Mouse (Mus musculus) liver, adult 2 months (tissue): ENCODE results near the gene Myo1h.

Source experiments
- CTCF ChIP-seq: fragments of 200-500 bp; IDR thresholded peaks from 2 replicates; pipeline ENCODE4 v1.5.1; 2011; ENCODE audit warnings: low read depth, low read length, control low read depth
- POLR2A ChIP-seq: fragments of 200-500 bp; IDR thresholded peaks from 2 replicates; pipeline ENCODE4 v1.6.1; 2011; ENCODE audit warnings: low read length, control low read depth; ENCODE audit not compliant: insufficient read depth; ENCODE audit errors: extremely low read depth

GRCm38 (mm10) chr5:114378936-114379335 lies 90.0 kb downstream of the Myo1h start:
- TF ChIP-seq CTCF: no peak
- no peak for TF ChIP-seq POLR2A
